Mouse (Mus musculus) cortical plate, adult 2 months (tissue): Measurements from ENCODE around the gene Nek8.

Experiments
- CTCF ChIP-seq: fragments of 200-500 bp; IDR thresholded peaks from 2 replicates; pipeline ENCODE4 v1.5.1; 2011; ENCODE audit warnings: mild to moderate bottlenecking, control low read depth, low read length; ENCODE audit not compliant: insufficient read depth; ENCODE audit errors: extremely low read depth
- POLR2A ChIP-seq: fragments of 200-500 bp; IDR thresholded peaks from 2 replicates; pipeline ENCODE4 v1.6.1; 2011; ENCODE audit warnings: mild to moderate bottlenecking, low read length, control low read depth; ENCODE audit not compliant: insufficient read depth; ENCODE audit errors: extremely low read depth

GRCm38 (mm10) chr11:78156156-78156699 is 20.2 kb downstream of the Nek8 start:
- TF ChIP-seq CTCF (no peak), POLR2A (no peak)
